Mouse (Mus musculus): ENCODE results near the gene Obsl1.
A peak's percentile ranks its signal among the peaks of the same experiment; 100 is the strongest.

The Obsl1 gene

DNA sequence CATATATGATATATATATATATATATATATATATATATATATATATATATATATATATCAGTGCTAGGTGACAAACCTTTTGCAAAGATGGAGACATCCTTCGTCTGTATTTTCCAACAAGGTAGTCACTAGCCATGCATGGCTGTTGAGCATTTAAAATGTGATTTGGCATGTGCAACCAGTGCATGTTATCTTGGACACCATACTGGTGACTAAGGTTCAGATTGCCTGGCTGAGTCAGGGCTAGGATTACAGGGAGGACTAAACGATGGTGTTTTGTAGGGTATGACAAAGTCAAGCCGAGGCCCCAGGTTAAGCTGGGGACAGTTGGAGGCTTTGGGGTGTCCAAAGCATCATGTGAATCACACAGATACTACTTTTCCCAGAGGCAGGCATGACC is 50.8 kb downstream of the Obsl1 start:
- DNase-seq (ENCODE audit: low spot score): no peak

DNA sequence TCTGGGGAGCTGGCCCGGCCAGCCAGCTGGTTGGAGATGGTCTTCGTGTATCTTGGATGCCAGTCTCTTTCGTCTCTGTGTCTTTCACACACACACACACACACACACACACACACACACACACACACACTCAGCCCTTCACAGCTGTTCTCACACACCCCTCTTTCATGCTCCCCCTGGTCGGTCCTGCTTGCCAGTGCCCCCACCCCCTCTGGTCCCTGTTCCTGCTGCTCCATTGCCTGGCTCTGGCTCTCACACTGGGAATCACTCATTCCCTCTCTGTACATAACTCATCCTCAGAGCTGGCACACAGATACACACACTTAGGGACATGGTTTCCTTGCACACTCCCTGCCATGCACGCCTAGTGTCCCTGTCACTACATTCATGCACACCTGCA is 54.4 kb downstream of the Obsl1 start:
- DNase-seq (ENCODE audit: low spot score): no peak

DNA sequence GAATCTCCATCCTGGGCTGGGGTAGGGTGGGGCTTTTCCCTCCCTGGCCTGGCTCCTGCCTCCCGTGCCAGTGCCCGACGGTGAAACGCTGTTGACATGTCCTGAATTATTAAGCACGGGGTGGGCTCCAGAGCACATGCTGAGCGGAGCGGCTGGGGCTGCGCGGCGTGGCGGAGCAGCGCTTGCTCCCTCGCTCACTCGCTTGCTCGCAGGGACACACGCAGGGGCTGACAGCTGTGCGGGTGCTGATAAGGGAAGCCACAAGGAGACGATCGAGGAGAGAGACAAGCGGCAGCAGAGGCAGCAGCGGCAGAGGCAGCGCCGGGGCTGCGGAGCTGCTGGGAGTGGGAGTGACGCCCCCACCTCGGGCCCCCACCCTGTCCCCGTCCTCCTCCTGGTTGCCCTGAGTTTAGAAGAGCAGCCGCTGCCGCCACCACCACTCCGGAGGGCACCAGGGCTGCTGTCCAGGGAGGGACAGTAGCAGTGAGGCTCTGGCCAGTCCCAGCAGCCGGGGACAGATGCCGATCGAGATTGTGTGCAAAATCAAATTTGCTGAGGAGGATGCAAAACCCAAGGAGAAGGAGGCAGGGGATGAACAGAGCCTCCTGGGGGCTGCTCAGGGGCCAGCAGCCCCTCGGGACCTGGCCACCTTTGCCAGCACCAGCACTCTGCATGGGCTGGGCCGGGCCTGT is 55.8 kb downstream of the Obsl1 start, which contains the start of gene Asic4:
Gene Asic4 (plus strand): TSS at position 123 of the 692 bp plus-strand sequence.
- peak; percentile 37 for DNase-seq (ENCODE audit: low spot score)

- no peak for DNase-seq (ENCODE audit: low spot score)
Measured at GRCm38 (mm10) chr1:75449377-75450135, 56.7 kb downstream of the Obsl1 start.

- peak; percentile 62 for DNase-seq (ENCODE audit: low spot score)
Measured at GRCm38 (mm10) chr1:75448937-75449336, 57.3 kb downstream of the Obsl1 start.

- peak; percentile 52 for DNase-seq (ENCODE audit: low spot score)
Measured at GRCm38 (mm10) chr1:75448052-75448431, 58.2 kb downstream of the Obsl1 start.

GRCm38 (mm10) chr1:75447265-75448051 is 58.8 kb downstream of the Obsl1 start:
- peak; percentile 53 for DNase-seq (ENCODE audit: low spot score)

DNA sequence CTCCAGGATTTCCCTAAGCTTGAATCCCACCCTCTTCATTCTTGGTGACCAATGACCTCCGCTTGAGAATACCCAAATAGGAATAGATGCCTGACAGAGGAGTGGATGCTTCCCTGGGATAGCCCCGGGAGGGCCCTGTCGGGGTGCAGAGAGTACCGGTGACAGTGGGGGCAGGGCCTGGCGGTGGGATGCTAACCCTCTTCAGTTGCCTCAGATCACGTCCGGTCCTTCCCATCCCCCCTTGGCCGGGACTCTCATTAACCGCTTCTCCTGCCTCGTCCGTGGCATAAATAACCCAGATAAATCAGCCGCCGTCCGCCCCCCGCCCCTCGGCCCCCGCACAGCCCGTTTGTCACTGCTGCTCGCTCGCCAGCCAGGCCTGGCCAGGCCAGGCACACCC is 59.6 kb downstream of the Obsl1 start:
- peak; percentile 73 for DNase-seq (ENCODE audit: low spot score)

DNA sequence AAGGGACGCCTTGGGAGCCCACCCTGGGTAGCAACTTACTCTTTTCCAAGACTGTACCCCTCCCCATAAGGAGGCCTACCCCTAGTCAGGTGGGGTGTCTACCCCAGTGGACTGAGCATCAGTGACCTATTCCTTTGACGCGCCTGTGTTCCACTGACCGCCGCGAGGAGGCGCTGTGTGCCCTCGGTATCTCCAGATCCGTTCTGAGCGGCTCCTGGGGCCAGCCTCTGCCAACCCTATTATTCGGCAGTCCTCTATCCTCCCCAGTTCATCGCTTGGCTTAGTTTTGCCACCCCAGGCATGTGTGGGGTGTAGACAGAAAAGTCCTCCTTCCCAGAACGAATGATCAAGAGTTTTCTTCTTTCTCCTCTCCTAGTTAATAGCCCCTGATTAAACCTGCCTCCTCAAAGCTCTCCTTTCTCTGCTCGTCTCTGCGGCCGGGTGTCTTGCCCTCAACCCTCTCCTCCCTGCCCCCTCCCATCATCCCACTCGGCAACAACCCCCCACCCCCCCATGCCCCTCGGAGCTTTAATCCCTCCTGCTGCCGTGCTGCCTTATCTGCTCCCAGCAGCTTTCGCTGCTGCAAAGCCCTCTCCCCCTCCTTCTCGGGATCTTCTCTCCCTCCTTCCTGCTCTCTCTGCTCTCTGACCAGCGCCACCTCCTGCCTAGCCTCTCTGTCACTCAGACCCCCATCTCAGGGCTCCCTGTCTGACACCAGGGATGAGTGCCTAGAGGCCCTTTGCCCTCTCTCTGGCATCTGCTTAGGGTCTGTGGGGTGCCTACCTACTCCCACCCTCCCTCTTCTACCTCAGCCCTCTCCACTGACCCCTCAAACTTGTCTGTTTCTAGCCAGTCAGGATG is 60.3 kb downstream of the Obsl1 start:
- DNase-seq (ENCODE audit: low spot score): peak; percentile 89

GRCm38 (mm10) chr1:75445141-75445701 is 61.0 kb downstream of the Obsl1 start:
- no peak for DNase-seq (ENCODE audit: low spot score)

DNA sequence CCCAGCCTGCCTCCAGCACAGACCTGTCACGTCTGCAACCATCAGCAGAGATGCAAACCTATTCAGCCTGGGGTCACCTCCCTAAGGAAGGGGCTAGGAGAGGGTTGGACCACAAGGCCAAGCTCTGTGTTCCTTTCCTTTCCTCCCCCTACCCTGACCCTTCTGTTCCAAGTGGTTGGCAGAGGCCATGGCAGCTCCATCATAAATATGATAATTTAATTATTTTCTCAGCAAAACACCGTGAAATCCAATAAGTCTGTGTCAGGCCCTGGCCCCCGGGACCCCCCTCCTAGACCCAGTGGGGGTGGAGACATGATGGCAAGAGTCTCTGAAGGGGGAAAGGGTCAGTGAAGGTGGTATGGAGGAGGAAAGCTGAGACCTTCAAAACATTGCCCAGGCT is 62.0 kb downstream of the Obsl1 start:
- peak; percentile 51 for DNase-seq (ENCODE audit: low spot score)

DNA sequence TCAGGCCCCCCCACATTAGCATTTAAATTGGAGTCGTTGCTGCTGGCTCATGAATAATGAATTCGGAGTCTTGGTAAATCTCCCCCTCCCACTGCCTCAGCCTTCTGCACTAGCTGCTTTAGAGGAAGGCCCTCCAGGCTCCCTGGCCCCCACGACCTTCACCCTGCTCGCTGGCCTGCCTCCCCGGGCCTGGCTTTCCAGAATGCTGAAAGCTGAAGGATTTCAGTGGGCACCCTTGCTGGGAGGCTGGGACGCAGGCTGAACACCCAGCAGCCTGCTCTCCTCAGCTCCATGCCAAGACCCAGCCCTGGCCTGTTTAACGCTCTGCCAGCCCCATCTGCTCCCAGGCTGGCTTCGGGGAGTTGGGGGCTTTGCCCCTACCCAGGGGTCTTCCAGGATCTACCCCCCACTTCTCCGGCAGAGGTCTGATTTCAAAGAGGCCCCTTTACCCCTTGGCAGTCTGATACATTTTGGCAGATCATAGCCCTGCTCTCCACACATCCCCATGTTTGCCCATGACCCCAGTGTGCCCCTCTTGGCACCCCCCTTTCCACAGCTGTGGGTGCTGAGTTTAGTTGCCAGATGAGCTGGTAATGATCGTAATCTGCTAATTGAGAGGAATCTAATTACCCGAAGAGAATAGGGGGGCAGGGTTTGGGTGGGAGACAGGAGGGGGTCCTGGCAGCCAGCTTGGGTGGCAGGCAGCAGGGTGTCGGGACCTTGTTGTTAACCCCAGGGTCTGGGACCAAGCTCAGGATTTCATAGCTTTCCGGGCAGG is 62.8 kb downstream of the Obsl1 start:
- DNase-seq (ENCODE audit: low spot score): peak; percentile 30

- DNase-seq (ENCODE audit: low spot score): no peak
Measured at GRCm38 (mm10) chr1:75442811-75443210, 63.4 kb downstream of the Obsl1 start.

DNA sequence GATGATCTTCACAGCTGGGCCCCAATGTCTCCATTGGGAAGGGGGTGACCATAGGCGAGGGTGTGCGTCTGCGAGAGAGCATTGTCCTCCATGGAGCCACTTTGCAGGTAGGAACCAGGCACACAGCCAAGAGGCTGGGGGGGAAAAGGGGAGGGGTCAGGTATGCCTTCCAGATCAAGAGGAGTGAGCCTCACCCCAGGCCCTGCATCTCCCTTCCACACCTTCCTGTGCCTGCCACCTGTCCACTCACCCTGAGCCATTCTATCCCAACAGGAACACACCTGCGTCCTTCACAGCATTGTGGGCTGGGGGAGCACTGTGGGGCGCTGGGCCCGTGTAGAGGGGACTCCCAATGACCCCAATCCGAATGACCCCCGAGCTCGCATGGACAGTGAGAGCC is 64.1 kb downstream of the Obsl1 start:
- no peak for DNase-seq (ENCODE audit: low spot score)

DNA sequence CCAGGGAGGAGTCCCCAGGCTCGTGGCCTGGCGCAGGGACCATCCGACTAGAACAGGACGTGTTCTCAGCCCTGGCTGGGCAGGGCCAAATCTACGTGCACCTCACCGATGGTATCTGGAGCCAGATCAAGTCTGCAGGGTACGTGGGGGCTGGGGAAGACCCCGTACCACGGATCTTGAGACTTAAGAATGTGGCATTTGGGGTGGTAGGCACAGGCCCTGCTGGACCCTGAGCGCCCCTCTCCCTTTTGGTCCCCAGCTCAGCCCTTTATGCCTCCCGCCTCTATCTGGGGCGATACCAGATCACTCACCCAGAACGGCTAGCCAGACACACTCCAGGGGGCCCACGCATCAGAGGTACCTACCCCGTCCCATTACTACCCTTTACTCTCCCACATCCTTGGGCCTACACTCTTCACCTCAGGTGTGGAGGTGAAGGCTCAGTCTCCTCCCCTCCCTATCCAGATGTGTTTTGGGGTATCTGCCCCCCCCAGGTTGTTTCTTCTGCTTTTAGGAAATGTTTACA is 64.7 kb downstream of the Obsl1 start:
- no peak for DNase-seq (ENCODE audit: low spot score)

GRCm38 (mm10) chr1:75440661-75441060 is 65.6 kb downstream of the Obsl1 start:
- no peak for DNase-seq (ENCODE audit: low spot score)

DNA sequence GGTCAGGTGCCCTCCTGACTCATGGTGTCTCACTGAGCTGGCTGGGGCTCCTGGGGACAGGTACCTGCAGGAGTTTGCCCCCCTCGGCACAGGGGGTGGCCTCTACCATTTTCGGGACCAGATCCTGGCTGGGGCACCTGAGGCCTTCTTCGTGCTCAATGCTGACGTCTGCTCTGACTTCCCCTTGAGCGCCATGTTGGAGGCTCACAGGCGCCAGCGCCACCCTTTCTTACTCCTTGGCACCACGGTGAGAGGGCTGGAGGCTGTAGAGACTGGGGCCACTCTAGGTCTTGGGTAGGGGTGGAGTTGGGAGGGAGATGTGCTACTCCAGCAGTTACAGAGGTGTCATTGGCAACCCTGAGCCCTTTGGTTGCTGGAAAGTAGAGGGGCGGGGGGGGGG is 67.5 kb downstream of the Obsl1 start:
- DNase-seq (ENCODE audit: low spot score): no peak

DNA sequence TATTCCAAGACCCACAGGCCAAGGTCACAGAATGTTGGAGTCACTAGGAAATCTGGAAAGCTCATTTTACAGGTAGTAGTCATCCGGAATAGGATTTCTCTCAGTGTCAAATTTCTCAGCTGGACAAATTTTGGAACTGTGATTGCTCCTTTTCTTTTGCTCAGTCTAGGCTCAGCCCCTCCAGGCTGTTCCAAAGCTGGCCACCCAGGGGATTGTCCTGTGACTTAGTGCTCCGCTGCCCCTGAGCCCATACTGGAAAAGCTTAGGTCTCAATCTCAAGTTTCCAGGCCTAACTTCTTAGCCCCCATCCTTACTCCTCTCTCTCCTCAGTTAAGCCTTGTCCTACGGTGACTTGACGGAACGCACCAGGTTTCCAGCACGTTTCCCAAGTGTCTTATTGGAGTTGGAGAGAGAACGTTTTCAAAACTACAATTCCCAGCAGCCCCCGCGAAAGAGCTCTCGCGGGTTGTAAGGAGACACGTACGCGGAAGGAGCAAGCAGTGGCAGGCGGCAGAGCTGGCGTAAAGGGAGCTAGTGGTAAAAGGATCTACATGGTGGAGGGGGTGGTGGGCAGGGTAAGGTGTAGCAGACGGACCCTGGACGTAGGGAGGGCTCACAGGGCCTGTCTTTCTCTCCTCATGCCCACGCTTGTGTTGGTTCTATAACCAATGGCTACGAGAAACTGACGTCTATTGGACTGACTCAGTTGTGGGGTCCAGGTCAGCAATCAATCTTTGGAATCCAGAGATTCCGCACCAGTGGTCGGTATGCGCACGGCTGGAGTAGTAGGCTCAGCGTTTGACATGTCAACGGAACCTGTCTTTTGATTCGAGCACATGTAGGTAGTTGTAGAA is 70.5 kb downstream of the Obsl1 start, which contains the start of gene Gmppa:
Gene Gmppa (plus strand): TSS at position 456 of the 854 bp plus-strand sequence.
- peak; percentile 96 for DNase-seq (ENCODE audit: low spot score)

Measured in embryo, embryonic 10.5 days (tissue).